Mouse (Mus musculus) cerebellum, adult 2 months (tissue): ENCODE data around the gene Hoxa3. TPM values are rescaled to one million over a fixed set of nuclear protein-coding genes. Genes with fewer than 3 reads are reported as not detected.
A peak's percentile ranks its signal among the peaks of the same experiment; 100 is the strongest.

ENCODE experiments used
- DNase-seq, 2 experiments: peaks; one replicate each; pipeline ENCODE4 v3.0.0; 2021
- H3K27ac ChIP-seq: fragments of 200-500 bp; 2 replicates; pipeline ENCODE4 v1.5.1; 2012; ENCODE audit warnings: low read length, control low read depth, inconsistent platforms; ENCODE audit not compliant: insufficient read depth
- H3K27me3 ChIP-seq: fragments of 200-500 bp; 2 replicates; pipeline ENCODE4 v1.6.1; 2012; ENCODE audit warnings: inconsistent platforms, mild to moderate bottlenecking, low read length, moderate library complexity; ENCODE audit not compliant: control insufficient read depth, insufficient read depth
- H3K4me1 ChIP-seq: fragments of 200-500 bp; 2 replicates; pipeline ENCODE4 v1.6.1; 2011; ENCODE audit warnings: low read length; ENCODE audit not compliant: control insufficient read depth, insufficient read depth
- H3K4me3 ChIP-seq: fragments of 200-500 bp; replicated peaks from 2 replicates; pipeline ENCODE3; 2011; ENCODE audit warnings: mild to moderate bottlenecking, low read depth, low read length, control low read depth; ENCODE audit not compliant: insufficient read depth
- CTCF ChIP-seq: fragments of 200-500 bp; IDR thresholded peaks from 2 replicates; pipeline ENCODE4 v1.5.1; 2011; ENCODE audit warnings: low read depth, mild to moderate bottlenecking, control low read depth, low read length, moderate library complexity, borderline replicate concordance; ENCODE audit not compliant: insufficient read depth
- POLR2A ChIP-seq: fragments of 200-500 bp; IDR thresholded peaks from 2 replicates; pipeline ENCODE4 v1.6.1; 2011; ENCODE audit warnings: low read length, control low read depth, borderline replicate concordance; ENCODE audit not compliant: insufficient read depth
- WGBS: fragments of 180-500 bp; shearing (Covaris S2); methylation state at CpG from one replicate; pipeline ENCODE4 v1.1.7; 2018; 5-methylcytosine and 5-hydroxymethylcytosine counted together
- polyA plus RNA-seq: library from polyadenylated mRNA; depleted of rRNA; stranded (reverse); fragments of >200 nt; gene quantifications from 2 replicates; pipeline ENCODE4 v1.2.3, GENCODE M21; 2012

The Hoxa3 gene
- polyA plus RNA-seq, 1 experiment: 2.2 TPM

- H3K4me3 ChIP-seq: no peak overlapping the region
- DNase-seq: peak in 1 of 2 experiments; percentile 2
- 13% methylated on average over 10 of the region's 10 CpGs for WGBS
- H3K4me1 ChIP-seq: no peaks in the 10 kb centered on the region
- TF ChIP-seq CTCF: no peak
- TF ChIP-seq POLR2A: no peak
- H3K27ac ChIP-seq: no peak overlapping the region
- peaks cover 14% of the 10 kb centered on the region; the same call in 1 of the 2 replicates for H3K27me3 ChIP-seq
These were observed 24.4 kb upstream of the Hoxa3 start for GRCm38 (mm10) chr6:52237346-52238154.

GRCm38 (mm10) chr6:52236806-52237205, 23.7 kb upstream of the Hoxa3 start:
- H3K4me3 ChIP-seq: no peak overlapping the region
- H3K27ac ChIP-seq: no peak overlapping the region
- peaks cover 17% of the 10 kb centered on the region; the same call in 1 of the 2 replicates for H3K27me3 ChIP-seq
- peak in 1 of 2 experiments; percentile 3 for DNase-seq
- WGBS: 12% methylated on average over 3 of the region's 3 CpGs
- no peaks in the 10 kb centered on the region for H3K4me1 ChIP-seq
- TF ChIP-seq CTCF: no peak
- no peak for TF ChIP-seq POLR2A

GRCm38 (mm10) chr6:52235866-52236265, 22.7 kb upstream of the Hoxa3 start:
- no peaks in the 10 kb centered on the region for H3K4me1 ChIP-seq
- no peak overlapping the region for H3K27ac ChIP-seq
- TF ChIP-seq POLR2A (no peak), CTCF (no peak)
- 23% methylated on average over 6 of the region's 6 CpGs for WGBS
- H3K4me3 ChIP-seq: no peak overlapping the region
- peak in 1 of 2 experiments; percentile 0 for DNase-seq
- H3K27me3 ChIP-seq: peaks cover 18% of the 10 kb centered on the region; the same call in 1 of the 2 replicates

GRCm38 (mm10) chr6:52235267-52235666, 22.1 kb upstream of the Hoxa3 start:
- no peak overlapping the region for H3K4me3 ChIP-seq
- peaks cover 19% of the 10 kb centered on the region; the same call in 1 of the 2 replicates for H3K27me3 ChIP-seq
- DNase-seq: peak in 1 of 2 experiments; percentile 1
- TF ChIP-seq CTCF: no peak
- TF ChIP-seq POLR2A: no peak
- H3K4me1 ChIP-seq: no peaks in the 10 kb centered on the region
- WGBS: 26% methylated on average over 9 of the region's 9 CpGs
- no peak overlapping the region for H3K27ac ChIP-seq

GRCm38 (mm10) chr6:52234428-52235140, 21.4 kb upstream of the Hoxa3 start:
- DNase-seq: peak in 1 of 2 experiments; percentile 4
- whole genome bisulfite sequencing: 3% methylated on average over 64 of the region's 68 CpGs
- H3K27me3 ChIP-seq: peaks cover 15% of the 10 kb centered on the region; the same call in 1 of the 2 replicates

GRCm38 (mm10) chr6:52233546-52234427, 20.7 kb upstream of the Hoxa3 start:
- peaks cover 15% of the 10 kb centered on the region; the same call in 1 of the 2 replicates for H3K27me3 ChIP-seq

More at GRCm38 (mm10) chr6:52234428-52235140, 21.4 kb upstream of the Hoxa3 start:
- TF ChIP-seq CTCF (no peak), POLR2A (no peak)
- H3K4me3 ChIP-seq: no peak overlapping the region
- H3K27ac ChIP-seq: no peak overlapping the region
- no peaks in the 10 kb centered on the region for H3K4me1 ChIP-seq

More at GRCm38 (mm10) chr6:52233546-52234427, 20.7 kb upstream of the Hoxa3 start:
- Histone ChIP-seq H3K27ac (no peak overlapping the region), H3K4me3 (no peak overlapping the region), H3K4me1 (no peaks in the 10 kb centered on the region)
- 1% methylated on average over 70 of the region's 70 CpGs for WGBS
- peak in 1 of 2 experiments; percentile 6 for DNase-seq
- TF ChIP-seq CTCF (no peak), POLR2A (no peak)
